Mouse (Mus musculus): ENCODE measurements around the gene St6galnac5.

- TF ChIP-seq CTCF (IDR thresholded peaks at IDR 0.05; ENCODE audit: extremely low read depth, insufficient read depth, insufficient read length, insufficient replicate concordance) (no peak), POLR2A (IDR thresholded peaks at IDR 0.05; ENCODE audit: low read depth, low read length) (no peak)
These were observed 189.4 kb downstream of the St6galnac5 start for GRCm38 (mm10) chr3:152792601-152793000.

Data from spleen, adult 2 months (tissue).